ENCODE assay signal across 17 mouse cellular contexts in genomic region chrX:16139022-16139421, GRCm38 (mm10).
"Had no signal": no experiment of that assay in that cellular context is flagged by ENCODE, and none has a peak within 500 bp of the region (broad histone marks: within the 10 kb centered on the region; RNA-seq: fewer than 3 reads in every experiment).

No protein-coding gene starts in this region.

- H3K27me3 ChIP-seq: liver, embryonic 13.5 days; megakaryocyte, embryonic 14.5 days; neural tube, embryonic 12.5 days; neural tube, embryonic 15.5 days had no signal

- H3K9ac ChIP-seq: liver, embryonic 13.5 days; neural tube, embryonic 12.5 days; neural tube, embryonic 15.5 days had no signal

- H3K27ac ChIP-seq: left cerebral cortex, adult 2 months; liver, embryonic 13.5 days; midbrain, embryonic 10.5 days; neural tube, embryonic 12.5 days; neural tube, embryonic 15.5 days had no signal

- DNase-seq: kidney, adult 18-20 months; kidney, postnatal 10 days; kidney, postnatal 36 days; layer of hippocampus, postnatal 36 days; liver, embryonic 13.5 days; lung, adult 2 months; lung, postnatal 36 days; midbrain, embryonic 14.5 days; right cerebral cortex, adult 18-20 months; thymus, adult 2 months; thymus, postnatal 25 days had no signal

- H3K9me3 ChIP-seq: liver, embryonic 13.5 days; megakaryocyte, embryonic 14.5 days; midbrain, embryonic 10.5 days; neural tube, embryonic 12.5 days; neural tube, embryonic 15.5 days had no signal

- H3K4me2 ChIP-seq: liver, embryonic 13.5 days; neural tube, embryonic 12.5 days; neural tube, embryonic 15.5 days had no signal

- H3K36me3 ChIP-seq: liver, embryonic 13.5 days; midbrain, embryonic 10.5 days; neural tube, embryonic 12.5 days; neural tube, embryonic 15.5 days had no signal

- H3K4me3 ChIP-seq: left cerebral cortex, adult 2 months; liver, embryonic 13.5 days; megakaryocyte, embryonic 14.5 days; midbrain, embryonic 10.5 days; neural tube, embryonic 12.5 days; neural tube, embryonic 15.5 days had no signal

- H3K4me1 ChIP-seq: liver, embryonic 13.5 days; megakaryocyte, embryonic 14.5 days; midbrain, embryonic 10.5 days; neural tube, embryonic 12.5 days; neural tube, embryonic 15.5 days had no signal

- ATAC-seq: lung, postnatal 0 days had no signal
